Comparison of ENCODE assay signal across 11 mouse cellular contexts in genomic region chr10:69045275-69045674, GRCm38 (mm10).
DNase-seq lines count a peak whose midpoint lies in the region; ATAC-seq lines count a peak whose summit lies in the region.
"Had no signal": no experiment of that assay in that cellular context is flagged by ENCODE, and none has a peak within 500 bp of the region (broad histone marks: within the 10 kb centered on the region; RNA-seq: fewer than 3 reads in every experiment).

No protein-coding gene starts in this region.

- no peak overlapping the region for H3K27ac ChIP-seq in heart, embryonic 10.5 days
- no peak overlapping the region for H3K27ac ChIP-seq in hindbrain, embryonic 13.5 days

- H3K4me2 ChIP-seq in hindbrain, embryonic 13.5 days = peak overlapping the region; percentile 25; the same call in 1 of the 2 replicates

- intact Hi-C loops in heart, postnatal 14 days (cut with DNase I) = no loop called here

- no peaks in the 10 kb centered on the region for H3K27me3 ChIP-seq in heart, embryonic 10.5 days (ENCODE audit: insufficient read depth, poor library complexity, severe bottlenecking)
- H3K27me3 ChIP-seq in hindbrain, embryonic 13.5 days = no peaks in the 10 kb centered on the region

- ATAC-seq in hindbrain, embryonic 13.5 days (ENCODE audit: low FRiP score) = no peak
- ATAC-seq: lung, postnatal 0 days had no signal

- no peaks in the 10 kb centered on the region for H3K36me3 ChIP-seq in heart, embryonic 10.5 days
- no peaks in the 10 kb centered on the region for H3K36me3 ChIP-seq in hindbrain, embryonic 13.5 days

- H3K4me1 ChIP-seq in heart, embryonic 10.5 days = no peaks in the 10 kb centered on the region
- peaks cover 27% of the 10 kb centered on the region for H3K4me1 ChIP-seq in hindbrain, embryonic 13.5 days (replicated peaks)

- no peak overlapping the region for H3K4me3 ChIP-seq in heart, embryonic 10.5 days
- H3K4me3 ChIP-seq in hindbrain, embryonic 13.5 days = no peak overlapping the region
- H3K4me3 ChIP-seq: myocyte had no signal

- WGBS in heart, embryonic 10.5 days = 73% methylated on average over 14 of the region's 14 CpGs
- WGBS in hindbrain, embryonic 13.5 days = 52% methylated on average over 14 of the region's 14 CpGs

- H3K9me3 ChIP-seq in heart, embryonic 10.5 days = no peaks in the 10 kb centered on the region
- H3K9me3 ChIP-seq in hindbrain, embryonic 13.5 days = no peaks in the 10 kb centered on the region

- no peak overlapping the region for H3K9ac ChIP-seq in hindbrain, embryonic 13.5 days

- DNase-seq in heart, embryonic 10.5 days (ENCODE audit: low spot score) = peak; percentile 61
- no peak for DNase-seq in heart, postnatal 14 days
- peak; percentile 19 for DNase-seq in embryo, embryonic 10.5 days (ENCODE audit: low spot score)
- peak; percentile 30 for DNase-seq in neural tube, embryonic 10.5 days (ENCODE audit: extremely low spot score, low spot score)
- no peak for DNase-seq in adrenal gland, adult 18-20 months (ENCODE audit: low spot score in 2 of 2)
- DNase-seq in cerebellum, adult 9-10 months = no peak
- DNase-seq in heart, postnatal 4 days = no peak
- DNase-seq: gastrocnemius, postnatal 10 days had no signal

Comparison
In these comparisons a context has a peak if more than half of its experiments do, and no peak if none do; other contexts are left out.
1. DNase-seq: peak in heart, embryonic 10.5 days (single experiment), embryo, embryonic 10.5 days (single experiment) and neural tube, embryonic 10.5 days (single experiment); none in heart, postnatal 14 days (0 of 2), adrenal gland, adult 18-20 months (0 of 2), cerebellum, adult 9-10 months (single experiment) and heart, postnatal 4 days (single experiment).